Mouse (Mus musculus) megakaryocyte-erythroid progenitor cell, adult 5-6 weeks (primary cell): ENCODE measurements around the gene Serinc5. TPM values are rescaled to one million over a fixed set of nuclear protein-coding genes. Genes with fewer than 3 reads are reported as not detected.
"Not testable (repeated sequence)": the region's sequence is repeated elsewhere in the genome, so short reads cannot be mapped to it uniquely, and the experiment has no call there.

Source experiments
- ATAC-seq: replicated peaks from 2 replicates; pipeline ENCODE4 v1.8.0; 2016; ENCODE audit warnings: mild to moderate bottlenecking, inconsistent platforms; ENCODE audit not compliant: severe bottlenecking, poor library complexity, low FRiP score, low TSS enrichment
- total RNA-seq, 2 experiments: library from RNA; stranded (forward) in 1 of 2; stranded (reverse) in 1 of 2; fragments of 200-1000, 215-1000 nt in 1 of 2; fragments of >200 nt in 1 of 2; fragmentation: Nextera tagmentation in 1 of 2; gene quantifications; 2 replicates each; pipeline ENCODE4 v1.2.3; 2014 to 2017

Gene Serinc5
- total RNA-seq, 2 experiments from 2014 or later, result 23.7 to 34.0 TPM

- ATAC-seq, result no peak
Observed at GRCm38 (mm10) chr13:92653283-92653682, 42.4 kb downstream of the Serinc5 start.

GRCm38 (mm10) chr13:92656815-92657513 lies 46.1 kb downstream of the Serinc5 start:
- no peak for ATAC-seq

GRCm38 (mm10) chr13:92659611-92660010 lies 48.7 kb downstream of the Serinc5 start:
- ATAC-seq, result no peak

- no peak for ATAC-seq
Observed at GRCm38 (mm10) chr13:92662555-92663286, 51.8 kb downstream of the Serinc5 start.

GRCm38 (mm10) chr13:92665008-92665407 lies 54.1 kb downstream of the Serinc5 start:
- no peak for ATAC-seq

GRCm38 (mm10) chr13:92668214-92668985 lies 57.5 kb downstream of the Serinc5 start:
- no peak for ATAC-seq

GRCm38 (mm10) chr13:92671727-92672126 lies 60.8 kb downstream of the Serinc5 start:
- no peak for ATAC-seq

- ATAC-seq, result no peak
Observed at GRCm38 (mm10) chr13:92674676-92675075, 63.8 kb downstream of the Serinc5 start.

- ATAC-seq, result no peak
Observed at GRCm38 (mm10) chr13:92675308-92675707, 64.4 kb downstream of the Serinc5 start.

GRCm38 (mm10) chr13:92675897-92676584 lies 65.2 kb downstream of the Serinc5 start:
- ATAC-seq, result peak; percentile 63; the same call in 1 of the 2 replicates

- ATAC-seq, result no peak
Observed at GRCm38 (mm10) chr13:92677656-92678055, 66.8 kb downstream of the Serinc5 start.

- no peak for ATAC-seq
Observed at GRCm38 (mm10) chr13:92679661-92680060, 68.8 kb downstream of the Serinc5 start.

- no peak for ATAC-seq
Observed at GRCm38 (mm10) chr13:92681541-92681940, 70.7 kb downstream of the Serinc5 start.

GRCm38 (mm10) chr13:92682833-92683232 lies 71.9 kb downstream of the Serinc5 start:
- ATAC-seq, result no peak

GRCm38 (mm10) chr13:92683464-92683863 lies 72.6 kb downstream of the Serinc5 start:
- no peak for ATAC-seq

GRCm38 (mm10) chr13:92684310-92684709 lies 73.4 kb downstream of the Serinc5 start:
- ATAC-seq, result no peak

- no peak for ATAC-seq
Observed at GRCm38 (mm10) chr13:92685273-92685672, 74.4 kb downstream of the Serinc5 start.

GRCm38 (mm10) chr13:92687151-92687550 lies 76.3 kb downstream of the Serinc5 start:
- ATAC-seq, result not testable (repeated sequence)

- no peak for ATAC-seq
Observed at GRCm38 (mm10) chr13:92689061-92689460, 78.2 kb downstream of the Serinc5 start.
